Mouse (Mus musculus) forebrain, embryonic 16.5 days (tissue): ENCODE measurements at regions not wholly inside any gene's neighbourhood (a gene's known extent, or its start where the extent isn't known, plus 50 kb on each side); places are given as distances from the start of the nearest gene placed in this dataset.
"Not testable (repeated sequence)": the region's sequence is repeated elsewhere in the genome, so short reads cannot be mapped to it uniquely, and the experiment has no call there.

Source experiments
- ATAC-seq: fragments of 200-750 bp; cut with Nextera tagmentation; 2 replicates; pipeline ENCODE4 v1.8.0; 2017; ENCODE audit warnings: mild to moderate bottlenecking, moderate library complexity
- H3K27ac ChIP-seq: fragments of 300-500 bp; sonication (generic); 2 replicates; pipeline ENCODE4 v1.5.1; 2014; ENCODE audit warnings: low read length, control low read depth
- H3K27me3 ChIP-seq: fragments of 300-500 bp; sonication (generic); replicated peaks from 2 replicates; pipeline ENCODE4 v1.6.1; 2014; ENCODE audit warnings: low read length; ENCODE audit not compliant: control insufficient read depth, insufficient read depth
- H3K36me3 ChIP-seq: fragments of 300-500 bp; sonication (generic); 2 replicates; pipeline ENCODE4 v1.6.1; 2014; ENCODE audit not compliant: control insufficient read depth, insufficient read depth
- H3K4me1 ChIP-seq: fragments of 300-500 bp; sonication (generic); replicated peaks from 2 replicates; pipeline ENCODE4 v1.6.1; 2014; ENCODE audit warnings: low read length; ENCODE audit not compliant: control insufficient read depth, insufficient read depth
- H3K4me2 ChIP-seq: fragments of 300-500 bp; sonication (generic); 2 replicates; pipeline ENCODE4 v1.6.1; 2014; ENCODE audit warnings: mild to moderate bottlenecking, low read length, control low read depth
- H3K4me3 ChIP-seq: fragments of 300-500 bp; sonication (generic); replicated peaks from 2 replicates; pipeline ENCODE4 v1.5.1; 2014; ENCODE audit warnings: mild to moderate bottlenecking, low read length, control low read depth
- H3K9ac ChIP-seq: fragments of 300-500 bp; sonication (generic); replicated peaks from 2 replicates; pipeline ENCODE4 v1.6.1; 2014; ENCODE audit warnings: low read depth, low read length, control low read depth
- H3K9me3 ChIP-seq: fragments of 300-500 bp; sonication (generic); 2 replicates; pipeline ENCODE4 v1.6.1; 2016; ENCODE audit warnings: low read length; ENCODE audit not compliant: control insufficient read depth
- WGBS: fragments of 180-500 bp; shearing (Covaris S2); extraction: QIAGEN DNeasy Blood & Tissue Kit; methylation state at CpG from one replicate; pipeline ENCODE4 v1.1.7; 2014; 5-methylcytosine and 5-hydroxymethylcytosine counted together

DNA sequence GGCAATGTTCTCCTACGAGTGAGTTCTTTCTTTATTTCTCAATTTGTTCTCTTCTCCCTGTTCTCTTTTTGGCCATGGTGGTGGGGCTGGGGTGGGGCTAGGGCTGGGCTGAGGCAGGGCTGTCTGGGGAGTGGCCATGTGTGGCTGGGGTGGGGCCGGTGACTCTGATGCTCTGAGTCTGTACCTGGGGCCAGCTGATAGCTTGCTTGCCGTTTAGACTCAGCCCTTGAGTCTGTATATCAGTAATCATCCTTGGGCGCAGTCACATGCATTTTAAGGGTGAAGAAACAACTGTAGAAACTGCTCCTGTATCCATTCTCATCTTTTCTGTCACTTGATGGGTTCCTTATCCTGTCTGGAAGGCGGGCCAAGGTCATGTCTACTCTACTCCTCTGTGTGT lies 256.1 kb downstream of the 1810013L24Rik start:
- Histone ChIP-seq H3K9ac (no peak overlapping the region), H3K4me2 (no peak overlapping the region), H3K27ac (no peak overlapping the region), H3K4me1 (no peaks in the 10 kb centered on the region; the same call in 1 of the 2 replicates), H3K27me3 (no peaks in the 10 kb centered on the region), H3K4me3 (no peak overlapping the region), H3K9me3 (no peaks in the 10 kb centered on the region), H3K36me3 (no peaks in the 10 kb centered on the region)
- no peak for ATAC-seq
- WGBS: 87% methylated on average over 5 of the region's 5 CpGs

DNA sequence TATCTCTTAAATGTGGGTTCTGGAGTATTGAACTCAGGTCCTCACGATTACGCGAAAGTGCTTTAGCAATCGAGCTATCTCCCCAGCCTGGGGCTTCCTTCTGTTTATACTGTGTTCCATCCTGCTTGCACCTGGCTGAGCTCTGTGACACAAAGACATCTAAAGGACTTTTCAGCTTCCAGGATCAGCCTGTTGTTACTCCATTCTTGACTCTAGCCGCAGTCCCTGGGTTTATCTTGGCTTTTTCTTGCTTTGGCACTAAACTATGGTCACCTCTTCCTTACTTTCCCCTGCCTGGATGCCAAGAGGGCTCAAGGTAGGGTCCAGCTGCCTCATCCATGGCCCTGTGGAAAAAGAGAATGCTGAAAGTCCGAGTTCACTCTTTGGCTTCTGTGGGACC lies 261.9 kb downstream of the 1810013L24Rik start:
- H3K27me3 ChIP-seq: no peaks in the 10 kb centered on the region
- ATAC-seq: no peak
- H3K4me1 ChIP-seq: no peaks in the 10 kb centered on the region
- no peak overlapping the region for H3K27ac ChIP-seq
- H3K9ac ChIP-seq: no peak overlapping the region
- no peak overlapping the region for H3K4me3 ChIP-seq
- H3K9me3 ChIP-seq: no peaks in the 10 kb centered on the region
- no peaks in the 10 kb centered on the region for H3K36me3 ChIP-seq
- 66% methylated on average over 6 of the region's 6 CpGs for WGBS
- no peak overlapping the region for H3K4me2 ChIP-seq

DNA sequence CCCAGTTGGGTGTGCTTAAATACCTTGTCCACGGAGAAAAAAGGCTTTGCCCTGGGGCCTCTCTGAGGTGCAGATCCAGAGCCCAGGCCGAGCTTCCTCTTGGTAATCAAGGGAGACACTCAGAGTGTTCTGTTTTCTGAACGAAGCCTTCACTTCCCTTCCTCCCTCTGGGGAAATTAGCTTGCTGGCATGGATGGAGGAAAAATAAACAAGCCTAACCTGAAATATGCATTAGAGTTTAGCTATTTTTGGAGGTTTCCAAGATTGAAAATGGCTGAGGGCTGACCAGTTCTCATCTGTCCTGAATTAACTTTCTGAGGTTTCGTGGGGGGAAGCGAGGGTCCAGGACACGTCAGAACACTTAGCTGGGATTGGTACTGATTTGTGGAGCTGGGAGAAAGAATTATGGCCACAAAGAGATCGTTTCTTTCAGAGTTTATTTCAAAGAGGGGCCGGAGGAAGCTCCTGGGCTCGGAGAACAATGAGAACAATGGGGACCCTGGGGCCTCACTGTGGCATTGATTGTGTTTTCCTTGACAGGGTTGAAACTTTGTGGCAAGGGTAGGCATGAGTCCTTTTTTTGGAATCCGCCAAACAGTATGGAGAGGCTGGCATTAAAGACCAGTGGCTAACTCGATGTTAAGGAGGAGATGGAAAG lies 262.4 kb downstream of the 1810013L24Rik start:
- Histone ChIP-seq H3K36me3 (no peaks in the 10 kb centered on the region), H3K27me3 (no peaks in the 10 kb centered on the region), H3K4me2 (no peak overlapping the region), H3K4me3 (no peak overlapping the region), H3K27ac (no peak overlapping the region), H3K9ac (no peak overlapping the region), H3K9me3 (no peaks in the 10 kb centered on the region), H3K4me1 (no peaks in the 10 kb centered on the region)
- WGBS: 9% methylated on average over 11 of the region's 11 CpGs
- no peak for ATAC-seq

DNA sequence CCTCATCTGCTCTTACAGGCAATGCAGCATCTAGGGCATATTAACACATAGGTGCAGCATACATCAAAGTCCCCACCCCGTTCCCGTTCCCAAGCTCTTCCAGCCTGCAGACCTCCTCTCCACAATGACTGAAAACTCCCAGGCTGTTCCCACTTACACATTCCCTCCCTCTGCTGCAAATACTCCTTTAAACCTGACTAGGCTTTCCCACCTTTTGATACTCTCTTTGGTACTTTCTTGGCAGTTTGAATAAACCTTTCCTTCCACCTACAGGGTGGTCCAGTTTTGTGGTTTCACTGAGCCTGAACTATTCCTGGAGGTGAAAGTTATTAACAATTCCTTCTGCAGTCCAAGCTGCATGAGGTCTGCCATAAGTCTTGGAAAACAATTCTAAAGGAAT lies 263.7 kb downstream of the 1810013L24Rik start:
- WGBS: 37% methylated on average over 2 of the region's 2 CpGs
- H3K4me3 ChIP-seq: no peak overlapping the region
- ATAC-seq: no peak
- no peak overlapping the region for H3K9ac ChIP-seq
- H3K4me2 ChIP-seq: no peak overlapping the region
- H3K27ac ChIP-seq: no peak overlapping the region
- no peaks in the 10 kb centered on the region for H3K4me1 ChIP-seq
- no peaks in the 10 kb centered on the region for H3K36me3 ChIP-seq
- H3K9me3 ChIP-seq: no peaks in the 10 kb centered on the region
- H3K27me3 ChIP-seq: no peaks in the 10 kb centered on the region

DNA sequence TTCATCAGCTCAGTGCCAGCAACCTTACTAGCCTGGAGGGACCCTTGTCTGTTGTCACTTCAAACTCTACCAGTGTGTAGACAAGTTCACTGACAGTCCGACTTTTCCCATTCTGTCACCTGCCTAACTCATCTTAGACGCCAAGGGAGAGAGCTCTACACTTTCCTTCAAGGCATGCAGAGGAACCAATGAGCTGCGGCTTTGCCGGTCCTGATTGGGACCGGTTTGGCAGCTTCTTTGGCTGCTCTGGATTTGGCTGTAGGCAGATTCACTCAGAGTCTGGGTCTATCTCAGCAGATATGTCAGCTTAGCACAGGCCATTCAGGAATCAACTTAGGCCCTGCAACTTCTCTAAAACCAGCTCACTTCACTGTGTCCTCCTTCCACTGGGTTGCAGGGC lies 264.3 kb downstream of the 1810013L24Rik start:
- no peaks in the 10 kb centered on the region for H3K36me3 ChIP-seq

DNA sequence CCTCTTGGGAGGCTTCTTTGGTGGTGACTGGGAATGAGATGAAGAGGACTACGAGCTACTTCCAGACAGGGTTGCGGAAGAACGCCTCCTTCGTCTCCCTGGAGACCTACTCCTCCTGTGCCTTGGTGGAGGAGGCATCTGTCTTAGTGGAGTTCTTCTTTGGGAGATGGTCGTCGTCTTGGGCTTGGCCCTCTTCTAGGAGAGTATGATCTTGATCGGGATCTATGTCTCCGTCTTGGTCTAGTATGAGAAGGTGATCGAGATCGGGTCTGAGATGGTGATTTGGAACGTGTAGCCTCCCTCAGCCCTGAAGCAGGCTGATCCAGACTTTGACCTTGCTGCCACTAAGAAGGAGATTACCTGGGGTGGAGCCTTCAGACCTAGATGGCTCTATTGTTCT lies 276.3 kb downstream of the 1810013L24Rik start:
- 94% methylated on average over 11 of the region's 11 CpGs for WGBS
- Histone ChIP-seq H3K9ac (no peak overlapping the region), H3K4me2 (no peak overlapping the region), H3K27ac (no peak overlapping the region), H3K4me3 (no peak overlapping the region), H3K4me1 (no peaks in the 10 kb centered on the region), H3K9me3 (peaks cover 5% of the 10 kb centered on the region), H3K27me3 (no peaks in the 10 kb centered on the region), H3K36me3 (no peaks in the 10 kb centered on the region)
- ATAC-seq: no peak

More for the DNA sequence above, 264.3 kb downstream of the 1810013L24Rik start:
- WGBS: 81% methylated on average over 5 of the region's 5 CpGs
- Histone ChIP-seq H3K4me1 (no peaks in the 10 kb centered on the region), H3K27me3 (no peaks in the 10 kb centered on the region), H3K9ac (no peak overlapping the region), H3K4me2 (no peak overlapping the region), H3K9me3 (no peaks in the 10 kb centered on the region), H3K4me3 (no peak overlapping the region), H3K27ac (no peak overlapping the region)
- ATAC-seq: no peak

DNA sequence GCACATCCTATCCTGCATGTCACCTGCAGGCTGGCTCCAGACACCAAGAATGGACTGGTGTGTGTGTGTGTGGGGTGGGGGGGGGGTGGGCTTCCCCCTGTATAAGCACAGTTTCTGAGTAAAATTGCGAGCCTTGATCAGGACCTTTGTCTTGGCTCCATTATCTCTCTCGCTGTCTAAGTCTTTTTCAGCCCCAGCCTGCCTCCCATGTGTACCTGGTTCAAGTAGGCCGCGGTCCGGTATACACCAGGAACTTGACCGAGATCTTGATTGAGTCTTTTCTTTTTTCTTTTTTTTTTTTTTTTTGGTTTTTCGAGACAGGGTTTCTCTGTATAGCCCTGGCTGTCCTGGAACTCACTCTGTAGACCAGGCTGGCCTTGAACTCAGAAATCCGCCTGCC lies 276.8 kb downstream of the 1810013L24Rik start:
- H3K27me3 ChIP-seq, H3K9ac ChIP-seq, H3K27ac ChIP-seq, H3K4me1 ChIP-seq, H3K36me3 ChIP-seq, ATAC-seq, H3K4me3 ChIP-seq, H3K4me2 ChIP-seq, H3K9me3 ChIP-seq: not testable (repeated sequence)
- 90% methylated on average over 7 of the region's 8 CpGs for WGBS

DNA sequence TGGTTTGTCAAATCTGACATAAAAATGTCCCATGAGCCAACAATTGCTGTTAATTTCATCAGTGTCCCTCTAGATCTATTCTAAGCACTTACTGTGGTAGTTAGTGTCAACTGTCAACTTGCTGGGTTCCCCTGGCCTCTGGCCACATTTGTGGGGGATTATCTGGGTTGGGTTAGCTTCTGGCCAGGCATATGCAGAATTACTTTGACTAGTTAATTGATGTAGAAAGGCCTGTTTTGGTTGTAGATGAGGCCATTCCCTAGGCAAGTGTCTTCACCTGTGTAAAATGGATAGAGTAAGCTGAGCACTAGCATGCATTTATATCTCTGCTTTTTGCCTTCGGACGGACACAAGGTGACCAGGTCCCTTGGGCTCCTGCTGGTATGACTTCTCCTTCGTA lies 283.9 kb downstream of the 1810013L24Rik start:
- no peak overlapping the region for H3K4me3 ChIP-seq
- no peak for ATAC-seq
- no peak overlapping the region for H3K4me2 ChIP-seq
- WGBS: 95% methylated on average over 3 of the region's 3 CpGs
- no peaks in the 10 kb centered on the region for H3K4me1 ChIP-seq
- no peaks in the 10 kb centered on the region for H3K9me3 ChIP-seq
- no peaks in the 10 kb centered on the region for H3K27me3 ChIP-seq
- H3K9ac ChIP-seq: no peak overlapping the region
- no peaks in the 10 kb centered on the region for H3K36me3 ChIP-seq
- no peak overlapping the region for H3K27ac ChIP-seq

DNA sequence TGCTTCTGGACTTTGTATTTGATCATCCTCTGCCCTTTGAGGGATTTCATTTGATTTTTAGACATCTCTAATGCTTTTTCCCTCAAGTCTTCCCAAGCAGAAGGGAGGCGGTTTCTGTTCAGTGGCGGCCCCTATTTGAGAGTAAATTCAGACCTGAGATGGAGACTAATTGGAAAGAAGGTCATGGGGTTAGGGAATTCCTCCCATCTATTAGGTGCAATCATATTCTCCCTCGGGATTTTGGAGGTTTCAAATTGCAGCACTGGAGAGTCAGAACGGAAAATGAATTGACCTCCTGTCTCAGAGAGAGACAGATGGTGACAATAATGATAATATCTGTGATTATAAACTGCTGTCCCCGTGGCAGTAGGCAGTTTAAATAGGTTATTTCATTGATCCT lies 285.6 kb downstream of the 1810013L24Rik start:
- Histone ChIP-seq H3K4me3 (no peak overlapping the region), H3K9ac (no peak overlapping the region), H3K4me2 (no peak overlapping the region), H3K27me3 (no peaks in the 10 kb centered on the region), H3K36me3 (no peaks in the 10 kb centered on the region), H3K4me1 (no peaks in the 10 kb centered on the region), H3K27ac (no peak overlapping the region), H3K9me3 (no peaks in the 10 kb centered on the region)
- no peak for ATAC-seq
- 55% methylated on average over 5 of the region's 5 CpGs for WGBS

DNA sequence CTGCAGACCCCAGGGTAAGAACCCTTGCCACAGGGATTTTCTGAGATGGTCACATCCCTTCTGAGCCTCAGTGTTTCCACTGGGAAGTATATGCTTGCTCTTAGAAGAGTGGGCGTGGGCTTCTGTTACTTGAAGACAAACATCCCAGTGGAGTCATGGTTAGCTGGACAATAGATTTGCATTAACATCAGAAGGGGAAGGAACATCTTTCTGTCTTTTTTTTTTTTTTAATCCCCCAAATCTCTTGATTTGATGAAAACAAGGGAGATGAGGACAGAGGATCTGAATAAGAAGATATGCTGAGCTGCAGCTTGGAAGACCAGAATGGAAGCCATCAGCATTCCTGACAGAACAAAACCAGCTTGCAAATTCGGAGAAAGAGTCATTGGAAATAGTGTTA lies 291.7 kb downstream of the 1810013L24Rik start:
- no peak overlapping the region for H3K4me3 ChIP-seq
- H3K36me3 ChIP-seq: no peaks in the 10 kb centered on the region
- no peak overlapping the region for H3K27ac ChIP-seq
- no peak overlapping the region for H3K9ac ChIP-seq
- no peaks in the 10 kb centered on the region for H3K9me3 ChIP-seq
- no peaks in the 10 kb centered on the region for H3K4me1 ChIP-seq
- ATAC-seq: no peak
- WGBS: 90% methylated on average over 2 of the region's 2 CpGs
- H3K27me3 ChIP-seq: no peaks in the 10 kb centered on the region
- no peak overlapping the region for H3K4me2 ChIP-seq
